Mouse (Mus musculus) adipocyte (in vitro differentiated cells): Measurements from ENCODE around the gene Siae.

Source experiments
- DNase-seq: peaks from one replicate; pipeline ENCODE4 v3.0.0-alpha.2; 2016; ENCODE audit warnings: low spot score

Siae gene

DNA sequence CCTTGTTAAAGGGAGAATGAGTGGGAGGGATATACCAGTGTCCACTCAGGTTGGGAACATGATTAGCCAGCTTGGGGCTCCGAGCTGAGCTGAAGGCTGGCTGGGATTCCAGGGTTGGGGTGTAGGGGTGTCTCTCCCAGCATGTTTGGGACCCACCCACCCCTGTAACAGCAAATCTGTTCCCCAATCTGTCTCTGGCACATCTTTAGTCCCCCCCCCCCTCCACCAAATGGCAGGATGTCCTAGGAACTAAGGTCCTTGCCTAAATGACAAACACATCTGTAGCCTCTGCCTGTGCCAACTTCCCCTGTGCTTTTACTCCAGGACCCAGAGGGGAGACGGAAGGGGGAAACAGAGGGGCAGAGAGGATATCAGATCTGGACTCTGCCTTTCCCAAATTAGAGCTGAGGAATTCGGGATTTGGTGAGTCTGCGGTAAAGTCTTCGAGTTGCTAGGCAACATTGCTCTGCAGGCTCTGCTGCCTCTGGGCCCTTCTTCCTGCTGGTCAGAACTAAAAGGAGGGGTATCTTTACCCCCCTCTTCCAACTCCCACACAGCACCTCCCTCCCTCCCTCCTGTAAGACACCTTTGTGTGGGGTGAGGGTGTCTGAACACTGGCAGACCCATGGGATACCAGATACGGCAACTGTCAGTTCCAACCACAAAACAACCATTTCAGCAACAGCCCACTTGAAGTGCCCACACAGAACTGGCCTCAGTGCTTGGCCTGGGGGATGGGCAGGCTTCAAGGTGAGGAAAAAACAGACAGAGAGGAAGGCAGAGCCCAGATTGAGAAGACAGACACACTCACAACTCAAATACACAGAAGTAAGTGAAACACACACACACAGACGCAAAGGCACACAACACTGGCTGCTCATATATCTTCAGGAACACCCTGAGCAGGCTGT lies at the start of gene Siae:
TSS of gene Siae (plus strand) at position 861 of the 911 bp plus-strand sequence.
- no peak for DNase-seq

DNA sequence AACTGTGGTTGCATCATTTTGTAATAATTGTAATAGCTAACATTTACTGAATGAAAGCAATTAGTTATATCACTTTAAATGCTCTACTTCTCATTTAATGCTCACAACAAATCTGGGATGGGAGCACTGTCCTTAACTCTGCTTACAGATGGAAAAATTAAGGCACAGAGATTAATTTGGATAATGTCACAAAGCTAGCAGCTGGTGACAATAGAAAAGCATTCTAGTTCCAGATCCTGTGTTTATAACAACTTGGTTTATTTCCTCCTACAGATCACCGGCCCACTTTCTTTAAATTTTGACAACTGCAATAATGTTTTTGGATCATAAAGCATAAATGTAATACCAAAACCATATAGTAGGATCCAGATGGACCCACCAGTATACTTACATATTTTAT lies 49.5 kb upstream of the Siae start:
- no peak for DNase-seq

DNA sequence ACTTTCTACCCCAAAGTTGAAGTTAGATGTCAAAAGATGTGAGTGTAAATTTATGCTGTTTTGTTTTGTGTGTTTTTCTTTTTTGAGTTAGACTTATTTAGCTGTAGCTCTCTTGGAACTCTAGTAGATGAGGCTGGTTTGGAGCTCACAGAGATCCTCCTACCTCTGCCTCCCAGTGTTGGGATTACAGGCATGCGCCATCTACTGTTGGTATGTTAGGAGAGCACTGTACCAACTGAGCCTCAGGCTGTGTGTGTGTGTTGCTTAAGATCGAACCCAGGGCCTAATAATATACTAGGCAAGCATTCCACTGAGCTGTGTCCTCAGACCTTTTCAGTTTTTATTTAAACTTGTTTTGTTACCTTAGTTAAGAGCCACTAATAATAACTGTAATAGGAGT lies 43.4 kb upstream of the Siae start:
- no peak for DNase-seq

DNA sequence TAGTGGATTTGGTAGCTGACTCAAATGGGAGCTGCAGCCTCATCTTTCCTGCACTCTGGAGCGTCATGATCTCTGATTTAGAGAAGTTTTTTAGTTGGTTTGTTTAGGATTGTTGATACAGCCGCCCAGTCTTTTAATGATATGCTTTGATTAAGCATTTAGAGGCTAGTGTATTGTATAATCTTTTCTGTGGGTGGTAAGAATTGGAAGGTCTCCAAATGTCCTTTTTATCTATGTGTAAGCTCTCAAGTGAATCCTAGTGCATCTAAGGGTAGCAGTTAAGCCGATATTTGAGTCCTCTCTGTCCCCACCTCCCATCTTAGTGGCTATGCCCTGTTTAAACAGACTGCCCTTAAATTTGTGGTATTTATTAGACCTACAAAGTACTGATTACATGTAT lies 41.0 kb upstream of the Siae start:
- no peak for DNase-seq

DNA sequence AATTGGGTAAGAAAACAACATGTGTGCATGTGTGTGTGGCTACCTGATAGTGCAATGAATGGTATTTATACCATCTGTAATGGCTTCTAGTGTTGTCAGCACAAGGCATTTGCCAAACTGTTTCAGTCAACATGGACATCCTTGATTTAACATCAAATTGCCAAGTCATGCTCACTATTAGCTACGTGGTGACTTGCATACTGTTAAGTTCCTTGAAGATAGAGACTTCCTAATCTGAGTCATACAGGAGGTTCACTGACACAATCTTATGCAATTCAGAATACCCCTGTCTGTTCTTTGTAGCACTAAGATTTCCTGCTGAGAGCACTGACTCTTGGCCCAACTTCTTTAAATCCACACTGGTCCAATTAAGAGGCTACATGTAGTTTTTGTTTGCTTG lies 38.0 kb upstream of the Siae start:
- no peak for DNase-seq

DNA sequence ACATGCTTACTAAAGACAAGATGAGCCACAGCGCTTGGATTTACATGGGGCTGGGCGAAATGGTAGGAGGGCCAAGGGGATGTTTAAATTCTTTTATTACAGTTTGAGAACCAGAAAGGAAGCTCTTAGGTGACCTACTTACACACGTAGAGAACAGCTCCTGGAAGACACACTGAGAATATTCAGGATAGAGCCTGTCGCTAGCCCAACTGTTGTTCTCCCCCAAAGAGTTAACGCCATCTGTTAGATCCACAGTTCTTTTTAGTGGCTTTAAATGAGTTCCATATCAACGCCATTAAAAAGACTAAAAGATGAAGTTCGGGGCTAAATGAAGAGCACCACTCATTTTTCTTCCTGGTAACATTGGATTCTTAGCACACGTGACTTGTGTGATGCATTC lies 36.5 kb upstream of the Siae start:
- DNase-seq, result no peak

DNA sequence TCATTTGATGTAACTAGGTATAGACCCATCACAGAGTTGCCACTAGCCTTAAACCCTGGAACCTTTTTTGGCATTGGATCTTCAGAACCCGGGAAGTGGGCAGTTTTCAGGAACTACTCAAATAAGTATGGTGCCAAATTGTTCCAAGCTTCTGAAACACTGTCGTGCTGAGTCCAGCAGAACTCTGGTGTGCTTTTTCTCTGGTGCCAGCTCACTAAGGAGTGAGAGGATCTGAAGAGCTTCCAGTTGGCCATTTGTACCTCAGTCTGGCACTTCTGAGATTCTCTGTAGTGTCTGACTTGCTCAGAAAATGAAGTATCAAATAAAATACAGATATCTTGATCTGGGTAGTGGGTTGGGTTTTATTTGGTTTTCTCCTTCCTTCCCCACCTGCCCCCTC lies 35.5 kb upstream of the Siae start:
- DNase-seq, result no peak

DNA sequence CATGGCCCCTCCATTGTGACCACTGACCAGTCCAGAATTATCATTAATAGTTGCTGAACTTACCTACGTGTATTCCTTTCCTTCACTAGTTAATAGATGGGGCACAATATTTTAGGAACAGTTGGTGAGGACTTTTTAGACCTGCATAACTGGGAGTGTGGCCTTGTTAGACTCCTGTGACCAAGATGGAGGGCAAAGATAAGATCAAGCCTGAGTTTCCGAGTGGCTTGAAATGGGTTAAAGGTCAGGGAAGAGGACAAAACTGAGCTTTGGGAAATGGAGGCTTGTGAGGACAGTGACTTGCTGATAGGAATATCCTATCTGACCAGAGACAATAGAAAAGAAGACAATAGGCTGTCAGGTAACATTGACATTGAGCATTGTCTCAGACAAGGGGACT lies 30.0 kb upstream of the Siae start:
- DNase-seq, result no peak

DNA sequence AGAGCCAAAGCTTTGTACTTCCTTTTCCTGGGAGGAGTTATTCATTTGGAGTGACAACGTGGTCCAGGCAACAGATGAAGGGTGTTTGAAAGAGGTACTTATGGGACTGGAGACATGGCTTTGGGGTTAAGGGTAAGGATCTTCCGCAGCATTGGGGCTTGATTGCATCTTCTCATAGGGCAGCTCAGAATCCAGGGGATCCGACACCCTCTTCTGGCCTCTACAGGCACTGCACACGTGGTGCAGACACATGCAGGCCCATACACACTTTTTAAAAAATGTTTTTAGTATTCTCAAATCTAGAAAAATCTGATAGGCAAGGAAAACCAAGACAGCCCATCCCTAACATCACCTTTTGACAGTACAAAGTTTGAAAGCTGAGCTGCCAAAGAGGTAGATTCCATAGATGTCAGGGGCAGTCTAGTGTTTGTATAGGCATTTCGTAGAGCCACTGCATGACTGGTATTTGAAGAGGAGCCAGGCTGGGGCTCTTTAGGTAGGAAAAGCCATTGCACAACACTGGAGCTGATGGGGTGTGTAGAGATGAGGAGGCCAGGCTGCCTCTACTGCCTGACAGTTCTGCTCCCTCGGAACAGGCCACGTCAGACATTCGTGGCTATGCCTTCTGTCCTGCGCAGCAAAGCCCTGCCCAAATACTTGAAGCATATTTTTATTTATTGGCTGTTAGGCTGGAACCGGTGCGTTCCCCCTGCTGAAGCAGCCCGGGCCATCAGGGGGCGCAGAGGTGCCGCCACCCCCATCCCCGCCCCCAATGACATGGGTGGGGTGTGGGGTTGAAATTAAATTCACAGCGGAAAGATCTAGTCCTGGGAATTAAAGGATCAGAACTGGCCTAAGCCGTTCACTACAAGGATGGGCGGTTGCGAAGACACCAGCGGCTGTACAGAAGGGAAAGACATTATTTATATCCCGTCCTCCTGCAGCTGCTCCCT lies 28.8 kb upstream of the Siae start:
- DNase-seq, result no peak

DNA sequence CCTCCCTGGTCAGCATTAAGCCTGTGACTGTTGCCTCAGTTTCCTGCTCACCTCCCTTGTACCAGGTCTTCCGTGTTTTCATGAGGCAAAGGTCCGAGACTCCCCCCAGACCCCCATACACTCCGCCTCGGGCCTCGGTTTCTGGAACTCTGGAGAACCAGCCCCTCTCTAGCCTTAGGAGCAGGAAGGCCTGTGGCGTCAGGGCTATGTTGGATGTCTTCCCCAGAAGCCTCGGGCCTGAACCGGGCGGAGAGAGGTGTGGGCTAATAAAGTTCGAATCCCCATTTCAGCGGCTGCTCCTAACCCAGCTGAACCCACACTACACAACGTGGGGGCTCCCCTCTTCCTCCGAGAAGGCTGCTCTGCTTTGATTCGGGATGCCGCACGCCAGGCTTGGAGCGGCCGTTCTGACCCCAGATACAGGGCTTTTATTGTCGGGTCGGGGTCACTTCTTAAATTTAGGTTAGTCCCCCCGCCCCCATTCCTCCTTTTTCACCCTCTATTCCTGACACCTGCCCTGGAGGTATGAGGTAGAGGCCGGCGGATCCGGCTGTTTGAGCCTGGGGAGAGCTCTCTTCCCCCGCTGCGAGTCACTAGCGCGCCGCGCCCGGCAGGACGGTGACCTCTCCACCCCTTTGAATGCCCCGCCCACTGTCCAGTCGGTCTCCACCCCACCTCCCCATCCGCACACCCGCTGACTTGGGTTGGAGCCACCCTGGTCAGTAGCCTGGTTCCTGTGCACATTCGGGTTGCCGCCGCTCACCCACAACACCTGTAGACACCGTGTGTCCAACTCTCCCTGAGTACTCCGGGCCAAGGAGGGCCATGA lies 27.9 kb upstream of the Siae start, which contains the start of gene Esam:
TSS of gene Esam (plus strand) at position 683 of the 829 bp plus-strand sequence.
- no peak for DNase-seq

DNA sequence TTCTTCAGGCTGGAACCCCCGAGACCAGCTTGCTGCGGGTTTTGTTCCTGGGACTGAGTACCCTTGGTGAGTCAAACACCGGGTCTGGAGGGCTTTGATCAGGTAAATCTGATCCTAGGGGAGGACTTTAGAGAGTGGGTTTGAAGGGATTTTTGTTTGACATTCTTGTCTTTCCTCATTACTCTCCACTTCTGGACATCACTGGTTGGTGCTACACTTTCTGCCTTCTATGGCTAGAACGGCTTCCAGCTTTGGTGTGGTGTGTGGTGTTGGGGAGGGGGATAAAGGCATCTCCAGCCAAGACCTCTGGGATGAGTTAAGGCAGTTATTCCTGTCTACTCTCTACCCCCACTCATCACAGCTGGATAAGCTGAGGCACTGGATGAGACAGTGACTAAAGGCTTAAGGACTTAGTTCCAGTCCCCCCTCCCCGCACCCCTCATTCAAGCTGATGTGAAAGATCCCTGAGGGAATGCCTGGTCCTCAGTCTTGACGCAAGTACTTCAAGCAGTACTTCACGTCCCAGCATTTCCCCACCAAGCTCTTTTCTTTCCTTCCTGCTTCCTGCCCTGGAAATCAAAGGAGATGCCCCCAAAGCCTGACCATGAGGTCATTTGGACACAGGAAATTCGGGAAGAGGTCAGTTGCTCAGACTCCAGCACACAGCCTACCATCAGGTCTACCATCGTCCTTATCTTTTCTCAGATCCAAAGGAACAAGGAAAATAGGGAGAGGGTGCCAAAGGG lies 27.1 kb upstream of the Siae start:
- no peak for DNase-seq

DNA sequence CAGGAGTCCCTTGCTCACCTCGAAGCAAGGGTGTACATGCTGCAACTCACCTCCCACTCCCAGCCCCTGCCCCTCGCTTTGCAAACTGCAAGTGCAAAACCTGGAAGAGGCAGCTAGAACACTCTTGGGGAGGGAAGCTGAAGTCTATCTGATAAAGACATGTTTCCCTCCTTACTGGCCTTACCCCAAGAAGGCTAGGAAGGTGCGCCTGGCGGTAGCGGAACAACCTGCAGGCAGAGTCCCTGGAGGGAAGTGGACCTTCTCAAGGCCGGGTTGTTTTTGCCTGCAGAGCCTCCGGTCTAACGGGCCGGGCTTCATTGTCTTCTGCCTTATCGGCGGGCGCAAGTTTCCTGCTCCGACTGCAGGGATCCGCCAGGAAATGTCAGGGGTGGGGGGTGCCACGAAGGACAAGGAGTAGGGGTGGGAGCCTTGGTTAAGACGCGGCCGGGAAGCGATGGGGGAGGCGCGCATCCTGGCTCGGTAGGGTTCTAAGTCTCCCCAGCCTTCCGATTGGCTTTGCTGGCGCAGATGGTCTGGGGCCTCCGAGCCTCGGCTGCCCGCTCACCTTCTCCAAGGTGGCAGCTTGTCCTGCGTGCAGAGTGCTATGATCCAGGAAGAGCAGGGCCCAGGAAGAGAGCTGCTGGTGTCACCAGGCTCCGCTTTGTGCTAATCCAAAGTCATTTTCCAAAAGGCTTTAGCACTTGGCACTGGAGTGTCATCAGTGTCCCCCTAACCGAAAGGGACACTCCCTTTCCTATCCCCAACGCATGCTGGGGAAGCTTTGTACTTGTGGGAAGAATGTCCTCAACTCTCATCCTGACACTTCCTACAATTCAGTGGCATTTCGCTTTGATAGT lies 25.2 kb upstream of the Siae start:
- DNase-seq, result no peak

DNA sequence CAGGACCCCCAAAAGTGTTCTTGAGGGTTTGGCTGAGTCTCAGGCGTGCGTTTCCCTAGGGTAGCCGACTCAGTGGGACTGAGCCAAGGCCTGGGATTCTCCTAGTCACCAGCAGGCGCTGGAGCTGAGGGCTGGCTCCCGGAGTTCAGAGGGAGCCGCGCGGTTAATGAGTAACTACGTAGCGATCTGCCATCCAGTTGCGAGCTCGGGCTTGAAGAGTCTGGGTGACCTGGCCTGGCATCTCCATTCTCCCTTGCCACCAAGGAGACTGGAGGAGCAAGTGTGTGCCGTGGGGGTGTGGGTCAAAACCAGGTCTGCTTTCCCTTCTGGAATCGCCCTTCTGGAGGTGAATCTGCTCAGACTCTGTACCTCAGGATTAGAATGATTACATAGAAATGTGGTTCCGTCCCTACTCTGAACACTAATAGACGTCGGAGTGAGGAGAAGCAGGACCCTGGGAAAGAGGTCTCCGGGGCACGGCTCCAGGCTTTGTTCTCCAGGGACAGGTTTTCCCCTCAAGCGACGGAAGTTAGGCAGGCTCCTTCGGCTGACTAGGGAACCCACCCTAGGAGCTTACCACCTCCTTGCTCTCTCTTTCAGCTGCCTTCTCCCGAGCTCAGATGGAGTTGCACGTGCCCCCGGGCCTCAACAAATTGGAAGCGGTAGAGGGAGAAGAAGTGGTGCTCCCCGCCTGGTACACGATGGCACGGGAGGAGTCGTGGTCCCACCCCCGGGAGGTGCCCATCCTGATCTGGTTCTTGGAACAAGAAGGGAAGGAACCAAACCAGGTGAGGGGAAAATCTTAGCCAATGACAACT lies 24.4 kb upstream of the Siae start:
- DNase-seq, result no peak

DNA sequence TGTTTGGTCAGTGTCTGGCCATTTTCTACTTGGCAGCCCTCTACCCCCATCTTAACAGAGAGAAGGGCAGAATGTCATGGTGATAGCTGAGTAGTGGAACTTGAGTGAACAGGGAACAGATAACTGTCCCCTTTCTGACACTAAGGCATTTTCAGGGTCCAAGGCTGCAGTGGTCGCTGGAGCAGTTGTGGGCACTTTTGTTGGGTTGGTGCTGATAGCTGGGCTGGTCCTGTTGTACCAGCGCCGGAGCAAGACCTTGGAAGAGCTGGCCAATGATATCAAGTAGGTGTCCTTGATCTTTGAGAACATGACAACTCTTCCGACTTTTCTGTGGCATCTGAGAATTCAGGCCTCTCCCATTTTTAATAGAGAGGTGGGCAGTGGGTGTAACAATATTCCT lies 18.6 kb upstream of the Siae start:
- DNase-seq, result no peak

DNA sequence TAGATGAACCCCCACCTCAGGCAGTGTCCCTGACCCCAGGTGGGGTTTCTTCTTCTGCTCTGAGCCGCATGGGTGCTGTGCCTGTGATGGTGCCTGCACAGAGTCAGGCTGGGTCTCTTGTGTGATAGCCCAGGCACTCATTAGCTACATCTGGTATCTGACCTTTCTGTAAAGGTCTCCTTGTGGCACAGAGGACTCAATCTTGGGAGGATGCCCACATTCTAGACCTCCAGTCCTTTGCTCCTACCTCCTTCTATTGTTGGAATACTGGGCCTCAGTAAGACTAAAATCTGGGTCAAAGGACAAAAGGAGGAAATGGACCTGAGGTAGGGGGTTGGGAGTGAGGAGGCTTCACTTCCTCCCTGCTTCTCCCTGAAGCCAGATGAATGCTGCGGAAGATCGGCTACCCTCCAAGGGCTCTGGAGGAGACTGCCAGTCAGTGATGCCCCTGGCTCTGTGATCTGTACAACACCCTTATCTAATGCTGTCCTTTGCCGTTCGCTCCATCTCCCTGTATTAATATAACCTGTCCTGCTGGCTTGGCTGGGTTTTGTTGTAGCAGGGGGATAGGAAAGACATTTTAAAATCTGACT lies 17.7 kb upstream of the Siae start:
- no peak for DNase-seq

DNA sequence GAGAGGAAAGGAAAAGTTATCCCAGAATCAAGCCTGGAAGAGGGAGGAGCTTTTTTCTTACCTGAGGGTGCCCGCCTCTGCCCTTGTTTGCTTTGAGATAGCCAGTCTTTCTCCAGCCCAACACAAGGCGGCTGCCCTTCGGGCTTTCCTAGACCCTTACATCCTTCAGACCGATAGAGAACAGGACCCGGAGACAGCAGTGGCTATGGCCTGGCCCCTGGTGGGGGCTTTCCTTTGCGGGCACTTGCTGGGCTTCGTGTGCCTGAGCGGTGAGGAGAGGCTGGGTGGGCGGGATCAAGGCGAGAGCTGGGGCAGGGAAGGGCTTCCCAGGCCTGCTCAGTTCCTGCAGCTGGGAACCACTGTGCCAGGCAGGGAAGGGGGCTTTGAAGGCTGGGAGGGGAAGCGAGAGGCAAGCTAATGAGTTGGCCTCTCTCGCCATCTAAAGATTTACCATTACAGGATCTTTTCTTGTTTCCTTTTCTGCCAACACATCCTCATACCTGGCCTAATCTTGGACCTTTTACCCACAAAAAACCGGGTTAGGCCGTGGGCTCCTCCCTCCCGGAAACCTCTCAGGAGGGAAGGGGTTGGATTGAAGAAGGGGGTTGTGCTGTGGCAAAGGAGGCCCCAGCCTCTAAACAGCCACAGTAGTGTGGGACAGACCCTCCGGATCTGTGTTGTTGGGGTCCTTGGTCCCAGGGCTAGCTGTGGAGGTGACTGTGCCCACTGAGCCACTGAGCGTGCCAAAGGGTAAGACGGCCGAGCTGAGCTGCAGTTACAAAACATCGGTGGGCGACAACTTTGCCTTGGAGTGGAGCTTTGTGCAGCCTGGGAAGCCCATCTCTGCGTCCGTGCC lies 16.1 kb upstream of the Siae start, which contains the start of gene Vsig2:
TSS of gene Vsig2 (plus strand) at position 86 of the 856 bp plus-strand sequence.
- no peak for DNase-seq

DNA sequence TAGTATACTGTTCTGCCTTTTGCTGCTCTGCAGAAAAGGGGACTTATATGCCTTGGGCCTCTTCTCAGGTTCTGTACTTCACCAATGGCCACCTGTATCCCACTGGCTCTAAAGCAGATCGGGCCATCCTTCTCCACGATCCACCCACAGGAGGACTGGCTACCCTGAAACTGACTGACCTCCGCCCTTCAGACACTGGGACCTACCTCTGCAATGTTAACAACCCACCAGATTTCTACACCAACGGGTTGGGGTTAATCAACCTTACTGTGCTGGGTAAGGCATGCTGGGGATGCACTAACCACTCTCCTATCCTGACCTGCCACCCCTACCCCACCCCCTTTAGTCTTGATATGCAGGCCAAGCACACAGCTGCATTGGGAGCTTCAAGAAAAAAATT lies 15.3 kb upstream of the Siae start:
- no peak for DNase-seq
